Mouse (Mus musculus): ENCODE data around the gene Hist1h2bp. TPM values are rescaled to one million over a fixed set of nuclear protein-coding genes. Genes with fewer than 3 reads are reported as not detected.
"Not testable (repeated sequence)": the region's sequence is repeated elsewhere in the genome, so short reads cannot be mapped to it uniquely, and the experiment has no call there.

The Hist1h2bp gene
- total RNA-seq, 2 experiments from 2014 or later = 1.1 TPM; not detected in 1

GRCm38 (mm10) chr13:21786189-21786898, 917 bp upstream of the Hist1h2bp start:
- H3K27ac ChIP-seq = peak overlapping the region; percentile 51; the same call in 1 of the 2 replicates
- TF ChIP-seq CTCF (IDR thresholded peaks at IDR 0.05) = no peak
- intact Hi-C loops (cut with DNase I) = loop anchor here (10.0 kb wide), 2 partner anchors 72 to 1648 kb away; partner anchors contain the start of genes Hist1h2ai, Hist1h2bl and Hist1h3h

GRCm38 (mm10) chr13:21787760-21788593, 716 bp downstream of the Hist1h2bp start:
- Histone ChIP-seq H3K27ac (no peak overlapping the region), H3K4me3 (peak overlapping the region; percentile 73)
- intact Hi-C loops (cut with DNase I) = loop anchor here (10.0 kb wide), 2 partner anchors 73 to 1647 kb away; partner anchors contain the start of genes Hist1h2ai, Hist1h2bl and Hist1h3h
- no peak for DNase-seq
- TF ChIP-seq CTCF (IDR thresholded peaks at IDR 0.05) = no peak

More at GRCm38 (mm10) chr13:21786189-21786898, 917 bp upstream of the Hist1h2bp start:
- H3K4me3 ChIP-seq = peak overlapping the region; percentile 73
- DNase-seq = no peak

GRCm38 (mm10) chr13:21789925-21790324, 2.7 kb downstream of the Hist1h2bp start:
- DNase-seq = no peak
- no peak for TF ChIP-seq CTCF (IDR thresholded peaks at IDR 0.05)
- intact Hi-C loops (cut with DNase I) = loop anchor here (10.0 kb wide), 2 partner anchors 75 to 1645 kb away; partner anchors contain the start of genes Hist1h2ai, Hist1h2bl and Hist1h3h
- Histone ChIP-seq H3K27ac (no peak overlapping the region), H3K4me3 (no peak overlapping the region)

GRCm38 (mm10) chr13:21790601-21791283, 3.5 kb downstream of the Hist1h2bp start:
- Histone ChIP-seq H3K4me3 (peak overlapping the region; percentile 7), H3K27ac (no peak overlapping the region)
- TF ChIP-seq CTCF (IDR thresholded peaks at IDR 0.05) = no peak
- no peak for DNase-seq
- intact Hi-C loops (cut with DNase I) = no loop called here

- no peak for TF ChIP-seq CTCF (IDR thresholded peaks at IDR 0.05)
- H3K4me3 ChIP-seq = no peak overlapping the region
- no peak overlapping the region for H3K27ac ChIP-seq
- no peak for DNase-seq
- intact Hi-C loops (cut with DNase I) = no loop called here
Observed at GRCm38 (mm10) chr13:21795584-21795983, 8.3 kb downstream of the Hist1h2bp start.

GRCm38 (mm10) chr13:21797163-21797562, 9.9 kb downstream of the Hist1h2bp start:
- DNase-seq; H3K27ac ChIP-seq; intact Hi-C loops (cut with DNase I); H3K4me3 ChIP-seq: not testable (repeated sequence)

- intact Hi-C loops (cut with DNase I); H3K27ac ChIP-seq; DNase-seq; H3K4me3 ChIP-seq: not testable (repeated sequence)
Observed at GRCm38 (mm10) chr13:21803058-21803457, 15.8 kb downstream of the Hist1h2bp start.

GRCm38 (mm10) chr13:21810073-21810472, 22.8 kb downstream of the Hist1h2bp start, which contains the start of the genes Hist1h2bq and Hist1h2ao:
Gene Hist1h2bq, minus strand, starts transcription at chr13:21810197.
Gene Hist1h2ao, plus strand, starts transcription at chr13:21810465.
- intact Hi-C loops (cut with DNase I); DNase-seq; H3K27ac ChIP-seq; H3K4me3 ChIP-seq: not testable (repeated sequence)

- H3K27ac ChIP-seq; intact Hi-C loops (cut with DNase I); H3K4me3 ChIP-seq; DNase-seq: not testable (repeated sequence)
Observed at GRCm38 (mm10) chr13:21811074-21811473, 23.8 kb downstream of the Hist1h2bp start.

- peak within 1 kb of the TSS; percentile 46 for H3K4me3 ChIP-seq
- peak; percentile 38 for DNase-seq
- H3K27ac ChIP-seq; intact Hi-C loops (cut with DNase I): not testable (repeated sequence)
Observed at GRCm38 (mm10) chr13:21811539-21811938, 24.3 kb downstream of the Hist1h2bp start, which contains the start of gene Hist1h4m. Gene Hist1h4m, plus strand, starts transcription at chr13:21811746.

GRCm38 (mm10) chr13:21812092-21812491, 24.8 kb downstream of the Hist1h2bp start:
- H3K27ac ChIP-seq; DNase-seq; intact Hi-C loops (cut with DNase I): not testable (repeated sequence)
- H3K4me3 ChIP-seq = peak overlapping the region; percentile 46

- intact Hi-C loops (cut with DNase I) = loop anchor here (10.0 kb wide), 1 partner anchor 1865 kb away; the partner anchor contains the start of genes Hist1h2ac and Hist1h2bc
- H3K4me3 ChIP-seq, H3K27ac ChIP-seq, DNase-seq: not testable (repeated sequence)
Observed at GRCm38 (mm10) chr13:21820082-21820890, 33.0 kb downstream of the Hist1h2bp start.
